Mouse (Mus musculus): ENCODE measurements around the gene Hmx3. TPM values are rescaled to one million over a fixed set of nuclear protein-coding genes. Genes with fewer than 3 reads are reported as not detected.

The Hmx3 gene
- polyA plus RNA-seq, 2 experiments from 2014 or later, result not detected

DNA sequence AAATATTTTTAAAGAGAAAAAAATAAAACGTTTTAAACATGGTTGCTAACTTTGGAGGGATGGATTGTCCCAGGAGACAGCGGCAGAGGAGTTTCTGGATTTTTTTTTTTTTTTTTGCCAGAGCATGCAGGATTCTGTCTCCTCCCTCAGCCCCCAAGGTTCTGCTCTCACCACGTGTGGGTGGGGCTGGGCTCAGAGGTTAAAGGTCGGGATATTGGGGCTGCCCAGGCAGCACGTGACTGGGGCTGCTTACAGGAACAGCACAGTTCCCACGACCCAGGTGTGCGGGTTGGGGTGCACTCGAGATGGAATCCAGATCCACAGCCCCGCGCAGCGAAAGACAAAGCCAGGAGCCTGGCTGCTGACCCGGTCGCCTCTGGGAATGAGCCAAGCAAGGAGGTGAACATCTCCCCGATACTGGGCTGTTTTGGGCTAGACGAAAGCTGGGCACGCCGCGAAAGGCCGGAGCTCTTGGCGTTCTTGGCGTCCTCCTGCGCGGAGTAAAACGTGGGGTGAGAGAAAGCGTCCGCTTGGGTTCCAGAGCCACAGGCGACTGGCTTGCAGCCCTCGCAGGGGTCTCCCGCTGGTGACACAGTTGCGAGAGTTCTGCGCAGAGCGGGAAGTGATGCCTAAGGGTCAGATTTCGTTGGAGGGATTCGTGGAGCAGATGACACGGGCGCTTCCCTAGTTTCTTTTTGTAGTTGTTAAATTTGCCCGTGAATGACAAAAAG, 14.0 kb downstream of the Hmx3 start:
- no peak for ATAC-seq

DNA sequence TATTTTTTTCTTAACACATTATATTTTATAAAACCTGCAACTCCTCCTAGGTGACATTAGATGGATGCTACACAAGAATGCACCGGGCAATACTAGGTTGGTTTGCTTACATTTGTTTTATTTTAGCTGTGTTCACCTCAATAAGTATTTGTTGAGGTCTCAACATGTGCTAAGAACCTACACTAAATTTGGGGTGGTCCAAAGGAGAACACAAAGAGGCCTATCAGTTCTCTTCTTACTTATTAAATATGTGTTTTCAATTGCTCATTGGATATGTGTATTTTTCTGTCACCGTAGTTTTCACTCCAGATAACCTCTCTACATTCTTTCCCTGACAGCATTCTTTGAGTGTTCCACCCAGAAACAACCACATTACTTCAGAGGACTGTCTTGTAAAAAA, 15.1 kb downstream of the Hmx3 start:
- ATAC-seq, result no peak

DNA sequence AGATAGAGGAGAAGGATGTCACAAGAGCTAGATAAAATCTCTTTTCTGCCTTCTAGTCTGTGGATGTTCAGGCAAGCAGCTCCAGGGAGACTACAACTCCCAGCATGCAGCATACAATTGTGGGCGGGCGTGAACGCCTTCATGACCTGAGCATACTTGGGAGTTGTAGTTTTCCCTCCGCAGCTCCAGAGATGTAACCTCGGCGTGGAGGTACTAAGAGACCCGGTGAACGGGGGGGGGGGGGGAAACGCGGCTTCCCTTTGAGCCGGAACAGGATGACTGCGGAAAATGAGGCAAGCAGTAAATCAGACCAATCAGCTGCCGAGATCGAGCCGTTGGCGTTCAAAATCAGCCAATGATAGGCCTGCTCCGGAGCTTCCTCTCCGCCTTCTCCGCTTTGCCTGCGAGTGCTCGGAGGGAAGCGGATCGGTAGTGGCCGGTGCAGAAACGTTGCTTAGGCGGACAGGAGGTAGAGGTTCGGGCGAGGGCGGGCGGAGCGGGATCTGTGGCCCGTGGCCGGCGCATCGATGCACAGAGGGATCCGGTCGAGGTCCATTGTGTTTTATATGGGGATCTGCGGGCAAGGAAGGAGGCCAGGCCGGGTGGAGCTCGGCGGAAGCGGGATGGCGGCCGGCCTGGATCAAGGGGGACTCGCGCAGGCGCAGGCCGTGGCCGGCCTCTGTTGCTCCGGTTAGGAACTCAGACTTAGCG, 17.5 kb downstream of the Hmx3 start, which contains the start of gene Bub3:
TSS of gene Bub3 (plus strand) at position 237 of the 711 bp plus-strand sequence.
- ATAC-seq, result peak; percentile 91

DNA sequence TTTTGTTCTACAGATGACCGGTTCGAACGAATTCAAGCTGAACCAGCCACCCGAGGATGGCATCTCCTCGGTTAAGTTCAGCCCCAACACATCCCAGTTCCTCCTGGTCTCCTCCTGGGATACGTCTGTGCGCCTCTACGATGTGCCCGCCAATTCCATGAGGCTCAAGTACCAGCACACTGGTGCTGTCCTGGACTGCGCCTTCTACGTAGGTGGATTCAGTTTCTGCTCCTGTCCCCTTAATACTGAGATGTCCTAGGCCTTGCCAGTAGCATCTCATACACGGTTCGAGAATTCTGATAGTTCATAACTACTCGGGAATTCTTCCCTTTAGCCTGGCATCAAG, 18.0 kb downstream of the Hmx3 start:
- ATAC-seq, result no peak

DNA sequence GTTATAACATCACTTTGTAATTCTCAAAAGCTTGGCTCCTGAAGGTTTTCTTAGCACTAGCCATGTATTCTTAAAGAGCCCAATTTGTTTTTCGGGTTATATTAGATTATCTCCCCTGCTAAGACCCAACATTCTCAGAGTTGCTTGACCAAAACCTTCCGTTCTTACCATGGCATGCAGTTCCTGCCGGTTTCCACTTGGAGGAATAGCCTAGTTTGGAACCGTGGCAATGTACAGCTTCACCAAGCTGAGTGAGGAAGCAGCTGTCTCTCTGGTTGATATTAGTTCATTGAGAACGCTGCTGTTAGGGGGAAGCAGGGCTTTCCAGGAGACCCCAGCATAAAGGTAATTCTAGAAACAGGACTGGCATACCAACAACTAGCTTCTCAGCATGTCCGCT, 32.6 kb downstream of the Hmx3 start:
- ATAC-seq, result no peak

DNA sequence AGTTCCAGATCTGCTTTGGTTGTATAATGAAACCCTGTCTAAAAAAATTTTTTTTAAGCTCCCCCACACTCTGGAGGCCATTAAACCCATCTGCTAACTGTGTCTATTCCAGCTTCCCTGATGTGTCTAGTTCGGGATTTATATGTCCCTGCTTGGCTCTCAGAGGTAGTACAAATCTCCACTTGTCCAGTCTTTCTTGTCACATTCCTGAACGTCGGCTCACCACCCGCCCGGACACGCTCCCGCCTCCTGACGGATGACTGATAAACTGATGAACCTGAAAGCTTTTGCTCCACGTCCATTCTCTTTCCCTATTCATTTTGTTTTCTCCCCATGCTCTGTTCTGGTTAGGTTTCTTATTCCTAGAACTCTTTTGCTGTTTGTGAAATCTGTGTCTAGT, 39.5 kb downstream of the Hmx3 start:
- no peak for ATAC-seq

DNA sequence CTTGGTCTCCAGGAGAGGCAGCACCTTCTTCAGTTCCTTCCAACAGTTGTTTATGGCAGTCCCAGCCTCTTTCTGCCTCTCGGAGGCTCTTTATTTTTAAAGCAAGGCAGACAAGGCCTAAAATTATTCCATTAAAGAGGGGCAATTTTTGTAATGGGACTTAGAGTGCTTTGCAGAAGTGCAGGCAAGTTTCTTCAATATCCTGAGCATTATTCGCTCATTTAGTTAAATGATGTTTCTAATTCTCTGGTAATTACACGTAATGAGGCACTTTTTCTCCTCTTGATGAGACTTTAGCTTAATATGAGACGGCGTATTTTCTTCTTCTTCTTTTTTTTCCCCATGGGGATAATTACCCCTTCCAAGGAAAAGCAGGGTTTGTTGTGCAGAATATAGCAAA, 42.9 kb downstream of the Hmx3 start:
- no peak for ATAC-seq

Other genes with a start within 250 kb of the Hmx3 start
- not detected for gene Cuzd1, start 220.6 kb upstream of the Hmx3 start, polyA plus RNA-seq (2017; shearing (Covaris generic))
- gene Fam24b, start 213.4 kb upstream of the Hmx3 start, polyA plus RNA-seq (2017; shearing (Covaris generic)), result not detected
- gene Fam24a, start 209.0 kb upstream of the Hmx3 start, polyA plus RNA-seq (2017; shearing (Covaris generic)), result not detected
- 10 to 100 TPM; 16.2 to 19.7 TPM for gene 2310057M21Rik, start 180.1 kb upstream of the Hmx3 start, polyA plus RNA-seq (2017; shearing (Covaris generic))
- gene Pstk, start 171.7 kb upstream of the Hmx3 start, polyA plus RNA-seq (2017; shearing (Covaris generic)), result 10 to 100 TPM; 35.4 to 39.9 TPM
- 10 to 100 TPM; 34.7 to 39.2 TPM for gene Ikzf5, start 132.3 kb upstream of the Hmx3 start, polyA plus RNA-seq (2017; shearing (Covaris generic))
- 10 to 100 TPM; 55.0 to 62.7 TPM for gene Acadsb, start 132.3 kb upstream of the Hmx3 start, polyA plus RNA-seq (2017; shearing (Covaris generic))
- gene Hmx2, start 5.9 kb downstream of the Hmx3 start, polyA plus RNA-seq (2017; shearing (Covaris generic)), result not detected
- gene Bub3, start 17.4 kb downstream of the Hmx3 start, polyA plus RNA-seq (2017; shearing (Covaris generic)), result 100 to 1,000 TPM; 144 to 175 TPM

All from CD4-positive, CD25-positive, alpha-beta regulatory T cell, adult 4 months (primary cell).